Mouse (Mus musculus): ENCODE results near the gene Myt1l.

Myt1l gene

GRCm38 (mm10) chr12:29897533-29898085 lies 369.4 kb downstream of the Myt1l start:
- DNase-seq (ENCODE audit: low spot score in 2 of 2): no peak

DNA sequence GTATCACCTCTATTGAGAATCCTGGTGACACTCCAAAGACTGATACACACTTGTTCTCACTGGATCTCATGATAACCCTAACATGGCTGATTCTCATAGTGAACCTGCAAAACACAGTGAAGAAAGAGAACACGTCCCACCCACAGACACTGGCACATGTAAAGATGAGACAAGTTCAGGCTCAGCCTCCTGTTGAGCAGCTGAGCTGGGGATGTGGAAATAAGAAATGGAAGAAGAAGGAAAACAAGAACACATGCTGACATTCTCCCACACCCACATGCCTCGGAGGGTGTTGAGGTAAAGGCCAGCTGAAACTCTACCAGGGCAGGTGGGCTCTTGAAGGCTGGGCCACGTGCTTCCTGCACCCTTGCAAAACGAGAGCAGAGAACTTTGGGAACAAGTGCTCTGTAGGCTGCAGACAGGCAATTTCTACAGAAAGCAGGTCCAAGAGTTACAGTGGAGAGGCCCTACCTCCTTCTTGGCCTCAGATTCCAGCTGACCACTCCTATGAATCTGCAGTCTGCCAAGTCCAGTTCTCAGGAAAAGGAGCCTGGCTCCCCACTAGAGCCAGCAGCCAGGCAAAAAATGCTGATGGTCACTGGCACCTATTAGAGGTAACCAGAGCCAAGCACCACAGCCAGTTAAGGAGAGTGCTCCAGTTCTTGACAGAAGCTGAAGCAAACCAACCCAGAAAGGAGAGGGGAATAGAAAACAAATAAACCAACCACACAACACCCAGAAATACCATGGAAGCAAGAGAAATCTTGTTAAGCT lies 376.1 kb downstream of the Myt1l start:
- no peak for DNase-seq (ENCODE audit: low spot score in 2 of 2)

DNA sequence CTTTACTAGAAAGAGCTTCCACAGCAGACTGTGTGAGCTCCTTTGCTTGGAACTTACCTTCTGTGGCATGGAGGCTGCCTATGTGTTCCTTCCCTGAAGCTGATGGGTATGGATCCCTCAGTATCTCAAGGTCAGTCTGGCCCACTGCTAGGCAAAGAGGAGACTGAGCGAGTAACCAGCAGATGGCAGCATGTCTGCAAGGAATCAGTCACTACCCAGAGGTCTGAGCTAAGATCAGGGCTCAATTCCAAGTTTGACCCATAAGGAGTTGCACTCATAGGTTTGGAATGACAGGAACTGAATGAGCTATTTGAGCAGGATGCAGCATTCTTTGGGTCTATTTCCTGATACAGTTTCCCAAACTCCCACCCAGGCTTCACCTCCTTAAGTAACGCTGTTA lies 378.9 kb downstream of the Myt1l start:
- DNase-seq (ENCODE audit: low spot score in 2 of 2): no peak

- no peak for DNase-seq (ENCODE audit: low spot score in 2 of 2)
Measured at GRCm38 (mm10) chr12:29916139-29916538, 388.0 kb downstream of the Myt1l start.

- DNase-seq (ENCODE audit: low spot score in 2 of 2): no peak
Measured at GRCm38 (mm10) chr12:29916807-29917206, 388.6 kb downstream of the Myt1l start.

- no peak for DNase-seq (ENCODE audit: low spot score in 2 of 2)
Measured at GRCm38 (mm10) chr12:29920298-29920697, 392.1 kb downstream of the Myt1l start.

- DNase-seq (ENCODE audit: low spot score in 2 of 2): no peak
Measured at GRCm38 (mm10) chr12:29921481-29921880, 393.3 kb downstream of the Myt1l start.

GRCm38 (mm10) chr12:29926896-29927295 lies 398.7 kb downstream of the Myt1l start:
- DNase-seq (ENCODE audit: low spot score in 2 of 2): no peak

- no peak for DNase-seq (ENCODE audit: low spot score in 2 of 2)
Measured at GRCm38 (mm10) chr12:29930591-29930990, 402.4 kb downstream of the Myt1l start.

GRCm38 (mm10) chr12:29932951-29933350 lies 404.8 kb downstream of the Myt1l start:
- no peak for DNase-seq (ENCODE audit: low spot score in 2 of 2)

GRCm38 (mm10) chr12:29933501-29933900 lies 405.3 kb downstream of the Myt1l start:
- no peak for DNase-seq (ENCODE audit: low spot score in 2 of 2)

GRCm38 (mm10) chr12:29934120-29934581 lies 406.0 kb downstream of the Myt1l start:
- DNase-seq (ENCODE audit: low spot score in 2 of 2): no peak

- DNase-seq (ENCODE audit: low spot score in 2 of 2): no peak
Measured at GRCm38 (mm10) chr12:29937308-29937707, 409.1 kb downstream of the Myt1l start, which contains the start of gene Pxdn. Gene Pxdn, plus strand, starts transcription at chr12:29937608.

DNA sequence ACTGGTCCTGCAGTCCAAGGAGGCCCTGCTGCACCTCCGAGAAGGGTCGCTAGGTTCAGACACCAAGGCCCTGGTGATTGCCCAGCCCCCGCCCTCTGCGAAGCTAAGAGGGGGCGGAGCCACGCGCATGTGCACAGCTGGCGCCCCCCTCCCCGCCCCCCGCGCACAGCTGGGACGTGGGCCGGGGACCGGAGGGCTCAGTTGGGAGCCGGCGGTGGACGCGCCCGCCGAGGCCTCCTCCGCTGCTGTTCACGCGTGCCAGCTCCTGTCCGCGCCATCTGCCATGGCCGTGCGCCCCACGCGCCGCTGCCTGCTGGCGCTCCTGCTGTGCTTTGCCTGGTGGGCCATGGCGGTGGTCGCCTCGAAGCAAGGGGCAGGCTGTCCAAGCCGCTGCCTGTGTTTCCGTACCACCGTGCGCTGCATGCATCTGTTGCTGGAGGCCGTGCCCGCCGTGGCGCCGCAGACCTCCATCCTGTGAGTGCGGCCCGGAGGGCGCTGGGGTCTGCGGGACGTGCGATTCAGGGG lies 409.7 kb downstream of the Myt1l start:
- DNase-seq (ENCODE audit: low spot score in 2 of 2): no peak

DNA sequence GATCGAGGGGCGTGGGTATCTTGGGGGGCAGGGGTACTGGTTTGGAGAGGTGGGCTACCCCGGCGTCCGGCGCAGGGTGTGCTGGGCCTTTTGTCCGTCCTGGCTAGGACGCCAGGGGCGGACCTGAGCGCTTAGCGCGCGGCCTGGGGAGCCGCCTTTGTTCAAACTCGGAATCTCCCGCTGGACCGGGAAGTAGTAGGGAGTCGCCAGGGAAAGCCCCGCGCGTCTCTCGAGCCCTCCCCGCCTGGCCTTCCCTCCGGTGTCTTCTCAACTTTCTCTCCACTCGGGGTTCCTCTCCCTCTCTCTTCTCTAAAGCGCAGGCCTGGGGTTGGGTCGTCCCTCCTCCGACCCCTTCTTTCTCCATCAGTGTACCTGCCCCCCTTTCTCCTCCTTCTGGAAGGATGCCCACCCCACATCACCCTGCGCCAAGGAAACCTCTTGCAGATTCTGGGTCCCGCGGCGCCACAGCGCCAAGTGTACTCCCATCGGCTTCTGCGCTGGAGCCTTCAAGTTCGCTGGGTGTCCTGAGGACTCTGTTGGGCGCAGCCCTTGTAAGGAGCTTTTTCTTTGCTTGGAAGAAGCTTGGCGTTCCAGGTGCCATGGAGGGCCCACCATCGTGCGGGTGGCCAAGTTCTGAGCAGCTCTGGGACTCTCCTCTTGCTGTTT lies 410.3 kb downstream of the Myt1l start:
- peak in 1 of 2 experiments; percentile 3 for DNase-seq (ENCODE audit: low spot score in 2 of 2)

DNA sequence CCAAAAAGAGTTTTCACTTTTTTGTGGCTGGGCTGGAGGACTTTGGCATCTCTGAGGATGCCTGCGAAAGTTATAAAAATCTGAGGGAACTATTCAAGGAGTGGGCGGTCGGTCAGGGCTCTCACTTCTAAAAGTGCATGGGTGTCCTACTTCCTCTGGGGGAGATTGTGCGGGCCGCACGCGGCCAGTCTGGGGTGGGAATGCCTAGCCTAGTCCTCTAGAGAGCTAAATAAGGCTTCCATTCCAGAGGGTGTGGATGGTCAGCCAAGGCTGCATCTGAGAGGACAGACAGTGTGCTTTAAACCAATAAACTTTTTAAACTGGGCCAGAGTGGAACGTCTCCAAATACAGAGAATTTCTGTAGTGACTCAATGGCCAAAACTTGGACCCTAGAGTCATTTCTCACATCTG lies 411.1 kb downstream of the Myt1l start:
- DNase-seq (ENCODE audit: low spot score in 2 of 2): no peak

DNA sequence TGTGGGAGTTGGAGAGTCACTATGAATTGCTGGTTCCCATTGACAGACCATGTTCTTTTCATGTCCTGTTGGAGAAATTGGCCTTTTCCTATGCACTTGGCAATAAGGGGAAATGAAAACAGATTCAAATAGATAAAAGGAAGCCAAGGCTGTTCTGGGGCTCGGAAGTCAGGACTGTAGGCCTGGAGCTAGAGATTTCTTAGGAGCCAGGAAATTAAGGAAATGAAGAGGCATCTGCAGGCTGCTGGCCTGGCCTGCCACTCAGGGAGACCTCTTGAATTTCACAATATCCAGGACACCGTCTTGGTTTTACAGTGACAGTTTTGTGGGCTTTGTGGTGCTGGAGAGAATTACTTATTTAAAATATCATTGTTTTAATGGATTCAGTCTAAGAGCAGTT lies 414.3 kb downstream of the Myt1l start:
- DNase-seq (ENCODE audit: low spot score in 2 of 2): no peak

GRCm38 (mm10) chr12:29944650-29945049 lies 416.5 kb downstream of the Myt1l start:
- DNase-seq (ENCODE audit: low spot score in 2 of 2): no peak

GRCm38 (mm10) chr12:29945182-29945743 lies 417.1 kb downstream of the Myt1l start:
- no peak for DNase-seq (ENCODE audit: low spot score in 2 of 2)

DNA sequence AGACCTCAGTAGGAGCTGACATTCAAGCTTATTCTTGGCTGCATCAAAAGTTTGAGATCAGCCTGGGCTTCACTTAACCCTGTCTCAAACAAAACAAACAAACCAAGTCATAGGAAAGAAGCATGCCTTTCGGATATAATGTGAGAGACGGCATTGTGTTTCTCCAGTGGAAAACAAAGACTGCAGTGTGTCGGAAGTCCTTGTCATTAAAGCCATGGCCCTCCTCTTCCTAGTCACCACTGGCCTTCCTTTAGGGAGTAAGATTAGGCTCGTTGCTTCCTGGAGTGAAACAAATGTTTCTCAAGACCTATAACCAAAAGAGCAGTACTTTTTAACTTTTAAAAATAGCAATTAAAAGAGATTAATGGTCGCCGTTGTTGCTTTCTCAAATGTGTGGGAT lies 422.9 kb downstream of the Myt1l start:
- DNase-seq (ENCODE audit: low spot score in 2 of 2): no peak

DNA sequence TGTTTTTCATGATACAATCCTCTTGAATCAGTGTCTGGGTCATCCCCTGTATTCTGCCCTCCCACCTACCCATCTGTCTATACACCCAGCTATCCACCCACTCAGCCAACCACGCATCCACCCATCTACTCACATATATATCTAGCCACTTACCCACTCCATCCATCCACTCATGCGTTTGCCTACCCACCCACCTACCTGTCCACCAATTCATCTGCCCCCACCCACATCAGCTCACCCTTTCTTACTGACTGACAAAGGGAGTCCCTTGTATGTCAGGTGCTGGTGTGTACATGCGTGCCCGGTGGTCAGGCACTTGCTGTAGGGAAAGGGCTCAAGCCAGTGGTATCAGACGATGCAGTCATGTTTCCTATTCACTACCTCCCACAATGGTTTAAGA lies 423.3 kb downstream of the Myt1l start:
- DNase-seq (ENCODE audit: low spot score in 2 of 2): no peak

GRCm38 (mm10) chr12:29952102-29952501 lies 423.9 kb downstream of the Myt1l start:
- no peak for DNase-seq (ENCODE audit: low spot score in 2 of 2)
